Mouse (Mus musculus) myocyte (in vitro differentiated cells): ENCODE results near the gene Tent4b.

Experiments used
- MAX ChIP-seq: IDR thresholded peaks from one replicate; pipeline ENCODE4 v1.6.1; 2011; ENCODE audit warnings: low read depth, mild to moderate bottlenecking, control low read depth
- MYOG ChIP-seq, 3 experiments: IDR thresholded peaks; one replicate each; pipeline ENCODE4 v1.6.1; 2011; ENCODE audit warnings: control low read depth in 2 of 3, low read depth in 2 of 3, mild to moderate bottlenecking in 2 of 3; ENCODE audit not compliant: insufficient read length in 2 of 3, control insufficient read depth in 1 of 3, insufficient read depth in 1 of 3
- POLR2A ChIP-seq: IDR thresholded peaks from one replicate; pipeline ENCODE4 v1.6.1; 2011; ENCODE audit warnings: low read depth, mild to moderate bottlenecking, control low read depth, moderate library complexity; ENCODE audit not compliant: insufficient read length
- REST ChIP-seq: IDR thresholded peaks from one replicate; pipeline ENCODE4 v1.6.1; 2011; ENCODE audit warnings: mild to moderate bottlenecking, control low read depth, moderate library complexity; ENCODE audit not compliant: insufficient read depth, insufficient read length

GRCm38 (mm10) chr8:88177291-88177690, 21.7 kb upstream of the Tent4b start:
- no peak for TF ChIP-seq POLR2A
- no peak for TF ChIP-seq MAX
- no peak for TF ChIP-seq REST
- TF ChIP-seq MYOG (IDR thresholded peaks at IDR 0.05; ENCODE audit: control insufficient read depth in 1 of 3, insufficient read depth in 1 of 3, insufficient read length in 2 of 3, low read depth in 2 of 3): no peak
